Mouse (Mus musculus): ENCODE measurements at regions not wholly inside any gene's neighbourhood (a gene's known extent, or its start where the extent isn't known, plus 50 kb on each side); places are given as distances from the start of the nearest gene placed in this dataset.

GRCm38 (mm10) chr12:13030333-13030732 lies 88.6 kb upstream of the Mycn start:
- TF ChIP-seq CTCF (IDR thresholded peaks at IDR 0.05): no peak
- TF ChIP-seq EP300 (IDR thresholded peaks at IDR 0.05): no peak

Measured in lung, postnatal 0 days (tissue).